Mouse (Mus musculus) stomach, embryonic 14.5 days (tissue): Measurements from ENCODE around the gene Lrrc29. TPM values are rescaled to one million over a fixed set of nuclear protein-coding genes. Genes with fewer than 3 reads are reported as not detected.
A peak's percentile ranks its signal among the peaks of the same experiment; 100 is the strongest.

Experiments
- ATAC-seq: fragments of 200-750 bp; cut with Nextera tagmentation; 2 replicates; pipeline ENCODE4 v1.8.0; 2017; ENCODE audit warnings: low read depth, moderate TSS enrichment; ENCODE audit not compliant: insufficient number of reproducible peaks, insufficient read depth, low FRiP score
- H3K27ac ChIP-seq: fragments of 300-500 bp; sonication (generic); 2 replicates; pipeline ENCODE4 v1.5.1; 2014; ENCODE audit warnings: mild to moderate bottlenecking, low read length, moderate library complexity, mixed read lengths
- H3K27me3 ChIP-seq: fragments of 300-500 bp; sonication (generic); 2 replicates; pipeline ENCODE4 v1.6.1; 2014; ENCODE audit warnings: low read length, control low read depth, mixed read lengths; ENCODE audit not compliant: control insufficient read depth, insufficient read depth
- H3K36me3 ChIP-seq: fragments of 300-500 bp; sonication (generic); 2 replicates; pipeline ENCODE4 v1.6.1; 2014; ENCODE audit warnings: mild to moderate bottlenecking, control low read depth, low read length, moderate library complexity, mixed read lengths; ENCODE audit not compliant: control insufficient read depth, insufficient read depth
- H3K4me1 ChIP-seq: fragments of 300-500 bp; sonication (generic); 2 replicates; pipeline ENCODE4 v1.6.1; 2014; ENCODE audit warnings: low read length, control low read depth, mixed read lengths; ENCODE audit not compliant: control insufficient read depth, insufficient read depth
- H3K4me2 ChIP-seq: fragments of 300-500 bp; sonication (generic); replicated peaks from 2 replicates; pipeline ENCODE4 v1.6.1; 2014; ENCODE audit warnings: low read depth, low read length, control low read depth
- H3K4me3 ChIP-seq: fragments of 300-500 bp; sonication (generic); 2 replicates; pipeline ENCODE4 v1.5.1; 2014; ENCODE audit warnings: low read depth, low read length, control low read depth
- H3K9ac ChIP-seq: fragments of 300-500 bp; sonication (generic); replicated peaks from 2 replicates; pipeline ENCODE4 v1.6.1; 2014; ENCODE audit warnings: low read depth, mild to moderate bottlenecking, control low read depth, low read length, moderate library complexity, mixed read lengths
- H3K9me3 ChIP-seq: fragments of 300-500 bp; sonication (generic); 2 replicates; pipeline ENCODE4 v1.6.1; 2016; ENCODE audit warnings: low read depth, low read length, control low read depth; ENCODE audit not compliant: control insufficient read depth
- WGBS: fragments of 180-500 bp; shearing (Covaris S2); extraction: QIAGEN DNeasy Blood & Tissue Kit; methylation state at CpG from one replicate; pipeline ENCODE4 v1.1.7; 2014; 5-methylcytosine and 5-hydroxymethylcytosine counted together
- microRNA counts: library from miRNA; unstranded; fragments of <30 nt; microRNA quantifications from one replicate; lab custom pipeline; 2016
- microRNA-seq: library from miRNA; unstranded; fragments of <30 nt; microRNA quantifications from one replicate; pipeline ENCODE4, GENCODE M21; 2016
- polyA plus RNA-seq: library from polyadenylated mRNA; unstranded; fragments of >200 nt; fragmentation: Nextera tagmentation; extraction: Ambion mirVana; gene quantifications from 2 replicates; pipeline ENCODE4 v1.2.1, GENCODE M21; 2014

The Lrrc29 gene
- polyA plus RNA-seq, 1 experiment from 2014 or later, result 2.6 TPM

DNA sequence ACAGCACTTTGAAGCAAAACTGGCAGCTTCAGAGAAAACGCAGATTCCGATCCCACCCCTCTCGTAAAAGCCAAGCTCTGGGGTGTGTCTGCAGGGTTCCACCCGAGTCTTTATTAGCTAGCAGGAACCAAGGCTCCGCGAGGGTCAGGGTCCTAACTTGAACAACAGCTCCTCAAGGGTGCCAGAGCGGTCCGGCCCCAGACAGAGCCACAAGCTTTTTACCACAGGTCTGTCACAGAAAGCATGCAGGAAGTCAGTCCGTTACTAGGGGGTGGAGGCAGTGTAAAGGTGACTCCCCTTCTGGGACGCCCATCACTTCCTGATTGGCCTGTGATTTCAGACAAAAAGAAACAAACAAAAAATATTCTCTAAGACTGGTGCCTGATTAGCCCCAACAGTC lies 61.0 kb downstream of the Lrrc29 start:
- Histone ChIP-seq H3K27me3 (peaks cover 32% of the 10 kb centered on the region), H3K4me2 (peak overlapping the region; percentile 76), H3K27ac (no peak overlapping the region), H3K4me3 (peak overlapping the region; percentile 71), H3K36me3 (no peaks in the 10 kb centered on the region), H3K4me1 (peaks cover 21% of the 10 kb centered on the region), H3K9me3 (no peaks in the 10 kb centered on the region), H3K9ac (no peak overlapping the region; the same call in 1 of the 2 replicates)
- WGBS, result 11% methylated on average over 10 of the region's 10 CpGs
- ATAC-seq, result no peak

DNA sequence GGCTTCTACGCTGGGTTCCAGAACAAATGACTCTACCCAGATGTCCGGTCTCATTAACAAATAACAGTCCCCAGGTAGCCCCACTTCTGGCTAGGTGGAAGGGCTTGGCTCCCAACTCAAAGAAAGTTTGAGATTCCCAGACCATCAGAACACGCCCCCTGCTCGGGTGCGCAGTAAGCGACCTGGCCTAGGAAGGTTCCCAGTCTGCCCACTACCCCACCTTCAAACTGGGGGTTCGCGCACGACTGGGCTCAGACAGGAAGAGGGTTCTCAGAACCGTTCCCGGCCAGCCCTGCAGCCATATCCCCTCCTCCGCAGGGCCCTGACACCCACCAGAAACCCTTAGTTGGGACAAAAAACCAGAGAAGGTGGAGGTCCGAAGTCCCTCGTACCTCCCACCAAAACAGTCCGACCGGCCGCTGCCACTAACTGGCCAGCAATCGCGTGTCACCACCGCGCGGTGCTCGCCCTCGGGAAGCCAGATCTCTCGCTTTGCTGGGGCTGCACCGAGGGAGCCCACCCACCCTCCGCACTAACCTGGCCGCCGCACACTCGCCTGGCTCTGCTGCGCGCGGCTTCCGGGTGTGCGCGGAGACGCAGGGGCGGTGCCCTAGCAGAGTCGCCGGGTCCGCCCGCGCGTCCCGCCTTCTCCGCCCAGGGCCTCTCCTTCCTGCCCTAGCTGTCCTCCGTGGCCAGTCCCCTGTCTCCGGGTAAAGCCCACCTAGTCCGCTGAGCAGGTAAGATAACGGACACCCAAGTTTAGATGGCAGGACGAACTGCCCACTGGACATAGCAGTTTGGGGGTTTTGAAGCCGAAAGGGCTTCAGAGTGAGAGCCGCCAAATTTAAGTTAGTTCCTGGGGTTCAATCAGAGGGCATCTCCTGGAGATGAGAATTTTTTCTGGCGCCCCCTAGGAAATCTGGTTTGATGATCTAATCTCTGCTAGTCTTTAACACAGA lies 61.8 kb downstream of the Lrrc29 start, which contains the start of the genes Tradd and Fbxl8:
TSS of gene Tradd (minus strand) at position 586 of the 959 bp plus-strand sequence.
TSS of gene Fbxl8 (plus strand) at position 625 of the 959 bp plus-strand sequence.
- H3K9me3 ChIP-seq, result no peaks in the 10 kb centered on the region
- no peaks in the 10 kb centered on the region for H3K36me3 ChIP-seq
- H3K4me2 ChIP-seq, result peak within 1 kb of the TSS; percentile 76
- peaks cover 33% of the 10 kb centered on the region for H3K27me3 ChIP-seq
- peak within 1 kb of the TSS; percentile 71 for H3K4me3 ChIP-seq
- 1% methylated on average over 54 of the region's 54 CpGs for WGBS
- no peak within 1 kb of the TSS for H3K27ac ChIP-seq
- peaks cover 19% of the 10 kb centered on the region for H3K4me1 ChIP-seq
- peak within 1 kb of the TSS; percentile 41 for H3K9ac ChIP-seq
- ATAC-seq, result peak; percentile 83

DNA sequence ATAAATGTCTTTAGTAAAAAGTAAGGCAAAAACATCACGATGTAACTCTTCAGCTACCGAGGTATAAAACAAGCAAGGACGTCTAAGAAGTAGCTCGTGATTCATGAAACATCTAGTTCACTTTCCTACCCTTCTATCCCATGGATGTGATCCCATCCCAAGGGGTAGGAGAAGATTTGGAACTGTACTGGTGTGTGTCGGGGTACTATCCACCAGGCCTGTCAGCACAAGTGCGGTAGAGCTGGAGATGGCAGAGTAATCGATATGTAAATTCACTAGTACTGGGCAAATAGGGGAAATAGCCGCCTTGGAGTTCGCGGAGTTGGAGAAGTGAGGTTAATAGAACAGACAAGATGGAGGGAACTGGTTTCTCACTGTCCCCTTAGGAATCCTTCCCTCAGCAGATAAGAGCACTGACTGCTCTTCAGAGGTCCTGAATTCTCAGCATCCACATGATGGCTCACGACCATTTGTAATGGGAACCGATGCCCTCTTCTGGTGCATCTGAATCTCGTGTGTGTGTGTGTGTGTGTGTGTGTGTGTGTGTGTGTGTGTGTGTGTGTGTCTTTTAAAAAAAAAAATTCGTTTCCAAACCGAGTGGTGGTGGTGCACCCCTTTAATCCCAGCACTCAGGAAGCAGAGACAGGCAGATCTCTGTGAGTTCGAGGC lies 62.7 kb downstream of the Lrrc29 start:
- peak overlapping the region; percentile 76 for H3K4me2 ChIP-seq
- no peak for ATAC-seq
- H3K9me3 ChIP-seq, result no peaks in the 10 kb centered on the region
- H3K36me3 ChIP-seq, result no peaks in the 10 kb centered on the region
- H3K9ac ChIP-seq, result no peak overlapping the region
- H3K4me1 ChIP-seq, result peaks cover 19% of the 10 kb centered on the region
- H3K27ac ChIP-seq, result no peak overlapping the region
- H3K27me3 ChIP-seq, result peaks cover 31% of the 10 kb centered on the region
- 45% methylated on average over 15 of the region's 16 CpGs for WGBS
- H3K4me3 ChIP-seq, result 0 out of 2 replicates have a peak overlapping the region, but pooled peaks have one; percentile 71

MicroRNAs encoded within 50 kb of the gene (microRNA counts, 519-probe panel; counts per million panel counts)
- microRNA mmu-miR-328 (lab: Ali Mortazavi, UCI), result 2,396 counts per million, percentile 39 among the panel's probes with 10 or more counts

Small RNAs within 50 kb of the gene (microRNA-seq; reads per million reads assigned to microRNA genes)
- gene Gm27320, result not detected
- 220 reads per million, percentile 57 among the genes with 10 or more reads in this experiment for gene Mir328

Other genes starting within 250 kb of the Lrrc29 start
- not detected in 2 replicates for gene Ces3b, start 242.5 kb downstream of the Lrrc29 start, polyA plus RNA-seq
- not detected in 2 replicates for gene Ces4a, start 194.5 kb downstream of the Lrrc29 start, polyA plus RNA-seq
- gene Cbfb, start 155.6 kb downstream of the Lrrc29 start, polyA plus RNA-seq, result 73.7 and 75.2 TPM in 2 replicates
- 33.1 and 34.5 TPM in 2 replicates for gene D230025D16Rik, start 101.1 kb downstream of the Lrrc29 start, polyA plus RNA-seq
- 22.7 and 29.4 TPM in 2 replicates for gene B3gnt9, start 71.1 kb downstream of the Lrrc29 start, polyA plus RNA-seq
- gene Tradd, start 61.7 kb downstream of the Lrrc29 start, polyA plus RNA-seq, result 21.7 and 22.0 TPM in 2 replicates
- gene Fbxl8, start 61.6 kb downstream of the Lrrc29 start, polyA plus RNA-seq, result 3.0 and 3.1 TPM in 2 replicates
- gene Hsf4, start 56.5 kb downstream of the Lrrc29 start, polyA plus RNA-seq, result not detected in 2 replicates
- gene Nol3, start 50.1 kb downstream of the Lrrc29 start, polyA plus RNA-seq, result 1.9 and 2.0 TPM in 2 replicates
- gene 4931428F04Rik, start 36.4 kb downstream of the Lrrc29 start, polyA plus RNA-seq, result 10.3 and 10.7 TPM in 2 replicates
- 7.9 and 9.2 TPM in 2 replicates for gene Exoc3l, start 30.2 kb downstream of the Lrrc29 start, polyA plus RNA-seq
- gene E2f4, start 28.6 kb downstream of the Lrrc29 start, polyA plus RNA-seq, result 95.0 and 95.8 TPM in 2 replicates
- gene Elmo3, start 20.7 kb downstream of the Lrrc29 start, polyA plus RNA-seq, result 14.3 and 15.2 TPM in 2 replicates
- gene Tmem208, start 76 bp upstream of the Lrrc29 start, polyA plus RNA-seq, result 122 and 128 TPM in 2 replicates
- 3.5 and 6.3 TPM in 2 replicates for gene Fhod1, start 21.7 kb upstream of the Lrrc29 start, polyA plus RNA-seq
- 3.2 and 3.7 TPM in 2 replicates for gene Slc9a5, start 22.6 kb upstream of the Lrrc29 start, polyA plus RNA-seq
- 0.14 and 0.64 TPM in 2 replicates for gene Plekhg4, start 47.0 kb upstream of the Lrrc29 start, polyA plus RNA-seq
- gene Kctd19, start 87.2 kb upstream of the Lrrc29 start, polyA plus RNA-seq, result not detected in 2 replicates
- not detected in 2 replicates for gene Lrrc36, start 87.3 kb upstream of the Lrrc29 start, polyA plus RNA-seq
- gene Tppp3, start 145.2 kb upstream of the Lrrc29 start, polyA plus RNA-seq, result 39.1 and 40.1 TPM in 2 replicates
- 33.9 and 37.2 TPM in 2 replicates for gene Zdhhc1, start 170.6 kb upstream of the Lrrc29 start, polyA plus RNA-seq
- 2.8 and 3.2 TPM in 2 replicates for gene Hsd11b2, start 192.5 kb upstream of the Lrrc29 start, polyA plus RNA-seq
- gene Atp6v0d1, start 239.8 kb upstream of the Lrrc29 start, polyA plus RNA-seq, result 75.8 and 82.9 TPM in 2 replicates